Mouse (Mus musculus) brain, embryonic 14.5 days (tissue): ENCODE measurements around the gene Abhd17b.

Experiments
- CTCF ChIP-seq: fragments of 200-500 bp; IDR thresholded peaks from 2 replicates; pipeline ENCODE4 v1.5.1; 2012; ENCODE audit warnings: inconsistent platforms, mild to moderate bottlenecking, moderate library complexity, borderline replicate concordance; ENCODE audit not compliant: insufficient read depth, insufficient read length; ENCODE audit errors: extremely low read depth
- POLR2A ChIP-seq: fragments of 200-500 bp; IDR thresholded peaks from 2 replicates; pipeline ENCODE4 v1.6.1; 2012; ENCODE audit warnings: mild to moderate bottlenecking, inconsistent platforms, borderline replicate concordance; ENCODE audit not compliant: poor library complexity, insufficient read depth, insufficient read length, severe bottlenecking; ENCODE audit errors: extremely low read depth

GRCm38 (mm10) chr19:21643935-21644334, 9.1 kb upstream of the Abhd17b start:
- no peak for TF ChIP-seq CTCF
- no peak for TF ChIP-seq POLR2A
